Mouse (Mus musculus): ENCODE measurements around the gene Zfp800. TPM values are rescaled to one million over a fixed set of nuclear protein-coding genes. Genes with fewer than 3 reads are reported as not detected.

Gene Zfp800
- 10 to 100 TPM; 20.7 to 25.7 TPM for total RNA-seq (2021)
- long read RNA-seq, experiment 1, full-length matches to known transcripts: 4 of 10 reads
- long read RNA-seq, experiment 1, partial matches to known transcripts: 0 of 10 reads
- long read RNA-seq, experiment 1, other reads (novel, unspliced or antisense): 6 of 10 reads
- long read RNA-seq, experiment 2, partial matches to known transcripts: 2 of 8 reads
- long read RNA-seq, experiment 2, other reads (novel, unspliced or antisense): 4 of 8 reads

DNA sequence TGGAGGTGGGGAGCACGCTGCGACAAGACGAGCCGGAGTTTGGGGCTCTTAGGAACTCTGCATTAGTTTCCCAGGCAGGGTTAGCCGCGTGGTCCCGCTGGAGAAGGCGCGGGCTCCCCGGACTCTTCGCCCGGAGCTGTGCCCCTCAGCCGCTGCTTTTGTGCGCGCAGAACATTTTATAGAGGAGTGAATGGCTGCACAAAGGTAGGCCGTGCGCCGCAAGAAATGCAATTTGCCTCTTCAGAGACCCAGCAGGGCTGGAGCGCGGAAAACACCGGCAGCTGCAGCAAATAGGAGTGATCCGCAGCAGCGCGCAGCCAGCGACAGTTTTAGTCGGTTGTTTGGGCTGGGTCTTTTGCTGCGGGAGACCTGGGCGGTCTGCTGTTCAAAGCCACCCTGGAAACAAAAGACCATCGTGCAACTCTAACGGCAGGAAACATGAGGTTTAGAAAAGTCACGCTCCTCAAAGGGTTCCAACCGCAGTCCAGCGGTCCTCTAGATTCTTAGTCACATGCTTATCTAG lies at the start of gene Zfp800:
Gene Zfp800, minus strand, starts transcription at position 325 of the 523 bp plus-strand sequence.
- H3K4me3 ChIP-seq: peak within 1 kb of the TSS; percentile 56
- DNase-seq (ENCODE audit: low spot score in 2 of 2): no peak
- H3K27ac ChIP-seq: peak within 1 kb of the TSS; percentile 5; the same call in 1 of the 2 replicates
- TF ChIP-seq CTCF (conservative IDR thresholded peaks at IDR 0.05): no peak

GRCm38 (mm10) chr6:28431538-28431855 lies 33.7 kb upstream of the Zfp800 start:
- no peak for TF ChIP-seq CTCF (conservative IDR thresholded peaks at IDR 0.05)
- H3K27ac ChIP-seq: no peak overlapping the region
- no peak for DNase-seq (ENCODE audit: low spot score in 2 of 2)
- H3K4me3 ChIP-seq: no peak overlapping the region

DNA sequence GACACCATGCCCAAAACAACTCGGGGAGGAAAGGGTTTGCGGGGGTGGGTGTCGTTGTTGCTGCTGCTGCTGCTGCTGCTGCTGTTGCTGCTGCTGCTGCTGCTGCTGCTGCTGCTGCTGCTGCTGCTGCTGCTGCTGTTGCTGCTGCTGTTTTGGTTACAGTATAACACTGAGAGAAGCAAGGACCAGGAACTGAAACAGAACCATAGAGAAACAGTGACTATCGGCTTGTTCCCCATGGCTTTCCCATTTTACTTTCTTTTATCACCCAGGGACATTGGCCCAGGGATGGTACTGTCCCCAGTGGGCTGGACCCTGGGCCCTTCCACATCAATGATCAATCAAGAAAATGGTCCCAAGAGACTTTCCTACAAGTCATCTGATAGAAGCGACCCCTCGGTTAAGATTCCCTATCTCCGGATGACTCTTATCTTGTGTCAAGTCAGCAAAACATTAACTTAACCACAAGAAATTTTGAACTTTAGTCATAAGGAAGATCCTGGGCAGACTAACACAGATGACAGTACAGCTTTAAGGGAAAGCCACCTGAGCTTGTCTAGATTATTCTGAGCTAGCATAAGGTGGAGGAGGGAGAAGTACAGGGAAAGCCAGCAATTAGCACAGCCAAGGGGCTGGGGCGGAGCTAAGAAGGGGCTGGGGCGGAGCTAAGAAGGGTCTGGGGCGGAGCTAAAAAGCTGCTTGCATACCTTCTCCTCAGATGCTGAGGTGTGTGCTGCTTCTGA lies 33.2 kb upstream of the Zfp800 start:
- H3K27ac ChIP-seq: no peak overlapping the region
- TF ChIP-seq CTCF (conservative IDR thresholded peaks at IDR 0.05): no peak
- H3K4me3 ChIP-seq: no peak overlapping the region
- no peak for DNase-seq (ENCODE audit: low spot score in 2 of 2)

GRCm38 (mm10) chr6:28429870-28430269 lies 32.1 kb upstream of the Zfp800 start:
- DNase-seq (ENCODE audit: low spot score in 2 of 2): no peak
- Histone ChIP-seq H3K27ac (no peak overlapping the region), H3K4me3 (no peak overlapping the region)
- no peak for TF ChIP-seq CTCF (conservative IDR thresholded peaks at IDR 0.05)

GRCm38 (mm10) chr6:28428290-28428689 lies 30.5 kb upstream of the Zfp800 start, which contains the start of gene Gcc1:
Gene Gcc1 (minus strand): TSS chr6:28428390.
- no peak for TF ChIP-seq CTCF (conservative IDR thresholded peaks at IDR 0.05)
- H3K27ac ChIP-seq: no peak within 1 kb of the TSS
- DNase-seq (ENCODE audit: low spot score in 2 of 2): no peak
- no peak within 1 kb of the TSS for H3K4me3 ChIP-seq

GRCm38 (mm10) chr6:28427096-28427839 lies 29.5 kb upstream of the Zfp800 start, which contains the start of gene Fscn3:
Gene Fscn3 (plus strand): TSS chr6:28427789.
- H3K27ac ChIP-seq: no peak within 1 kb of the TSS
- no peak within 1 kb of the TSS for H3K4me3 ChIP-seq
- no peak for DNase-seq (ENCODE audit: low spot score in 2 of 2)
- no peak for TF ChIP-seq CTCF (conservative IDR thresholded peaks at IDR 0.05)

DNA sequence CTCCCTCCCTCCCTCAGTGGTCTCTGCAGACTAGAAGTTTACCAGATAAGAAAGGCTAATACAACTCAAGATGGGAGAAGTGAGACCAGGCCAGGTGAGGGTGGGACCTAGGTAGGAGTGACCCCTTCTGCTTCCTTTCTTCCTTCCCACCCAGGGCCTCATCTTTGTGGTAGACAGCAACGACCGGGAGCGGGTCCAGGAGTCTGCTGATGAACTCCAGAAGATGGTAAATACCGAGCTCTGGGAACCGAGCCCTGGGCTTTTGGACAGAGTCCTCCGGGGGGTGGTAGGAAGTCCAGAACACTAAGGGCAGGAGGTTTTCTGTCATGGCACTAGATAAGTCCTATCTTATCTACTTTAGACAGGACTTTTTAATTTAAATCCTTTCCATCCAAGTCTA lies 27.2 kb upstream of the Zfp800 start:
- H3K27ac ChIP-seq: peak overlapping the region; percentile 99; the same call in 1 of the 2 replicates
- H3K4me3 ChIP-seq: peak overlapping the region; percentile 75
- no peak for TF ChIP-seq CTCF (conservative IDR thresholded peaks at IDR 0.05)
- DNase-seq (ENCODE audit: low spot score in 2 of 2): no peak

DNA sequence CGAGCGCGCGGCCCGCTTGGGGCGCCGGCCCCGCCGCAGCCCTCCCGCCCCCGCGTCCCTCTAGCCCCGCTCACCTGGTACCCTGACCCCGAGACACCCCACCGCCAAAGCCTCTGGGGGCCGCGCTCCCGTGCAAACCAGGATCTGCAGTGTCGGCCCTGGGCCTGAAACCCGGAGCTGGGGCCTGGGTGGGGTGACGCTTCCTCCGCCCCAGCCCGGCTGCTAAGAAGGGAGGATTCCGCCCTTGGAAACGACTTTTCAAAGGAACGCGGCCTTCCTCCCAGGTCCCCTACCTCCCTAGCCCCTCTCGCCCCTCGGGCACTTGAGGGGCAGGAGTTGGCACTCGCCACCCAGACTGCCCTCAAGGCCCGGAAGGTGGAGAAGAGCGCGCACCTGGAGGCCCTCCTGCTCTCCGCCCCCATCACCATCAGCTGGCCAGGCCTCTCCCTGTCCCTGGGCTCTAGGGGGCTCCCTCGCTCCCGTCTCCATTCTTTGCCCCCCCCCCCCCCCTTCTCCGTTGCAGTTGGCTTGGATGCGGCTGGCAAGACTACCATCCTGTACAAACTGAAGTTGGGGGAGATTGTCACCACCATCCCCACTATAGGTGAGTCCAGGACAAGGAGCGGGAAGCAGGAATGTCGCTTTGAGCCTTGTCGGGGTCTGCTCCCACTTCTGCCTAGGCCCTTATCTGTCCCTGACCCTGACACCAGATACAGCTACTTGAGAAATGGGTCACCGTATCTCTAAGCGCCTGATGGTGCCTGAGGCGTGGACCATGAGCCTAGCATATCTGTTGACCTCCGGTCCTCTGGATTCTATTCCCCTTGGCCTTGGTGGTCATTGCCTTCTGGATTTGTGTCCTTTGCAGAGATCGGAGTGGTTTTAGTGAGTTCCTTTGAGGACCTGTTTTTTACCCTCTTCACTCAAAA lies 26.2 kb upstream of the Zfp800 start:
- TF ChIP-seq CTCF (conservative IDR thresholded peaks at IDR 0.05): peak; percentile 49
- DNase-seq (ENCODE audit: low spot score in 2 of 2): peak in 1 of 2 experiments; percentile 45
- H3K27ac ChIP-seq: peak overlapping the region; percentile 99
- peak overlapping the region; percentile 75 for H3K4me3 ChIP-seq

DNA sequence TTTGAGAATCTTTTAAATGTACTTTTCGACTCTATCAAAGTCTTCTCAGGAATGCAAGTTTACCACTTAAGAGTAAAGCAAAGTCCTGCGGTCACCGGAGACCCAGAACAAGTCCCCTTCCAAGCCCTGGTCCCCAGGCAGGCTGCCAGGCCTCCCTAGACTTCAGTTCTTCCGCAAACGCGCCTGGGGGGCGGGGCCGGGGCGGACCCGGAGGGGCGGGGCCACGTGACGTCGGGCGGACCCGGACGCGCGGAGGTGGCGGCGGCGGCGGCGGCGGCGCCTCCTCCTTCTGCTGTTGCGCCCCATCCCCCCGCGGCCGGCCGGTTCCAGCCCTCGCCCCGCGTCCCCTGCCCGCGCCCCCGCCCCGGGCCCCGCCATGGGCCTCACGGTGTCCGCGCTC lies 25.5 kb upstream of the Zfp800 start, which contains the start of gene Arf5:
Gene Arf5, plus strand, starts transcription at position 248 of the 400 bp plus-strand sequence.
- Histone ChIP-seq H3K4me3 (peak within 1 kb of the TSS; percentile 75), H3K27ac (peak within 1 kb of the TSS; percentile 99)
- TF ChIP-seq CTCF (conservative IDR thresholded peaks at IDR 0.05): no peak
- peak; percentile 90 to 95 for DNase-seq (ENCODE audit: low spot score in 2 of 2)

DNA sequence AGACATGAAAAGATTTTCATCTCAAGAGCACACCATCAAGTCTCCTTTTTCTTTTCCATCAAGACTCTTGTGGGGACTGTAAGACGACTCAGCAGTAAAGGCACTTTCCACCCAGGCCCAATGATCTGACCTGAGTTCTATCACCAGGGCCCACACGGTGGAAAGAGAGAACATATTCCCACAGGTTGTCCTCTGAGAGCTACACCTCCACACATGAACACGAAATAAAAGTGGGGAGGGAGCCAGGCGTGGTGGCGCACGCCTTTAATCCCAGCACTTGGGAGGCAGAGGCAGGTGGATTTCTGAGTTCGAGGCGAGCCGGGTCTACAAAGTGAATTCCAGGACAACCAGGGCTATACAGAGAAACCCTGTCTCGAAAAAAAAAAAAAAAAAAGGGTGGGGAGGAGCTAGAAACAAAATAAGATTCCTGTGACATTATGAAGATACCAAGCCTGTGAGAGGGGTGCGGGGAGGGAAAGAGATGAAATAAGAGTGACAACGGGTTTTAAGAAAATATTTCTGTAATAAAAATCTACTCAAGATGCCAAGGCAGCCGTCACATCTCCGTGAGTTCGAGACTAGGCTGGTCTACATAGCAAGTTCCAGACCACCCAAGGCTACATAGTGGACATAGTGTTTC lies 25.0 kb upstream of the Zfp800 start:
- Histone ChIP-seq H3K27ac (peak overlapping the region; percentile 99), H3K4me3 (peak overlapping the region; percentile 75)
- DNase-seq (ENCODE audit: low spot score in 2 of 2): no peak
- no peak for TF ChIP-seq CTCF (conservative IDR thresholded peaks at IDR 0.05)

GRCm38 (mm10) chr6:28421469-28422000 lies 23.7 kb upstream of the Zfp800 start:
- Histone ChIP-seq H3K4me3 (peak overlapping the region; percentile 73), H3K27ac (peak overlapping the region; percentile 85)
- TF ChIP-seq CTCF (conservative IDR thresholded peaks at IDR 0.05): peak; percentile 79
- peak; percentile 92 to 96 for DNase-seq (ENCODE audit: low spot score in 2 of 2)

Data from layer of hippocampus, adult 2 months (tissue).